Mouse (Mus musculus) CH12.LX (cell line): ENCODE measurements around the gene Scfd2.

Source experiments
- CHD1 ChIP-seq: IDR thresholded peaks from 2 replicates; pipeline ENCODE4 v1.6.1; 2012; ENCODE audit warnings: low read depth, low read length, improper control_type of control experiment, inconsistent platforms
- CTCF ChIP-seq, 2 experiments: IDR thresholded peaks in 1 of 2; conservative IDR thresholded peaks in 1 of 2; 2 replicates each; pipeline ENCODE4 v1.5.1; 2011 to 2012; ENCODE audit warnings: low read depth in 2 of 2, low read length in 2 of 2, improper control_type of control experiment in 1 of 2, inconsistent platforms in 1 of 2, mild to moderate bottlenecking in 1 of 2, moderate library complexity in 1 of 2
- EP300 ChIP-seq: IDR thresholded peaks from 2 replicates; pipeline ENCODE4 v1.6.1; 2011; ENCODE audit warnings: low read length, improper control_type of control experiment
- HCFC1 ChIP-seq: IDR thresholded peaks from 2 replicates; pipeline ENCODE4 v1.6.1; 2012; ENCODE audit warnings: low read depth, mild to moderate bottlenecking, inconsistent platforms, low read length, improper control_type of control experiment
- MXI1 ChIP-seq: IDR thresholded peaks from 2 replicates; pipeline ENCODE4 v1.6.1; 2011; ENCODE audit warnings: mild to moderate bottlenecking, low read depth, low read length, improper control_type of control experiment
- POLR2AphosphoS2 ChIP-seq: IDR thresholded peaks from 2 replicates; pipeline ENCODE4 v1.6.1; 2011; ENCODE audit warnings: low read depth, low read length, improper control_type of control experiment
- SMC3 ChIP-seq: IDR thresholded peaks from 2 replicates; pipeline ENCODE4 v1.6.1; 2011; ENCODE audit warnings: low read depth, low read length, improper control_type of control experiment
- UBTF ChIP-seq: IDR thresholded peaks from 2 replicates; pipeline ENCODE4 v1.6.1; 2012; ENCODE audit warnings: low read depth, mild to moderate bottlenecking, inconsistent platforms, low read length, improper control_type of control experiment, moderate library complexity
- USF2 ChIP-seq: conservative IDR thresholded peaks from 2 replicates; pipeline ENCODE4 v1.6.1; 2011; ENCODE audit warnings: low read depth, low read length, improper control_type of control experiment
- ZNF384 ChIP-seq: IDR thresholded peaks from 2 replicates; pipeline ENCODE4 v1.6.1; 2012; ENCODE audit warnings: low read depth, low read length, improper control_type of control experiment, inconsistent platforms

DNA sequence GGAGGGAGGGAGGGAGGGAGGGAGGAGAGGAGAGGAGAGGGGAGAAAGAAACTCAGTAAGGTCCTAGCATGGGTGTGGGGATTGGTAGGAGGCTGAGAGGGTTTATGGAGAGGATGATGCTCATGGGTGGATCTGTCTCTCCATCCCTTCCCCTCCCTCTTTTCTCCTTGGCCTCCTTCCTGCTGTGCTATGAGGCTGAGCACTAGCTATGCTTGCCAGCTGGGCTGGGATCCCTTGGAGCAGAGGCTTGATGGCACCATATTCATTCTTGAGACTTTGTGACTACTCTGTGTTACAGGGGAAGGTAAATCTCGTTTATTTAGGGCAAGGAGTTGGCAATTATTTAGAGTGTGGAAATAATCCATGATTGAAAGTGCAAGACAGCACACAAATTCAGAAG lies 302.6 kb downstream of the Scfd2 start:
- TF ChIP-seq POLR2AphosphoS2, result no peak
- no peak for TF ChIP-seq UBTF
- TF ChIP-seq SMC3, result no peak
- no peak for TF ChIP-seq CHD1
- no peak for TF ChIP-seq ZNF384
- no peak for TF ChIP-seq EP300
- no peak for TF ChIP-seq CTCF (conservative IDR thresholded peaks at IDR 0.05 in 1 of 2, IDR thresholded peaks at IDR 0.05 in 1 of 2; ENCODE audit: low read depth in 2 of 2, low read length in 2 of 2)
- TF ChIP-seq MXI1, result no peak
- no peak for TF ChIP-seq HCFC1
- TF ChIP-seq USF2, result no peak
